Mouse (Mus musculus): ENCODE measurements at regions not wholly inside any gene's neighbourhood (a gene's known extent, or its start where the extent isn't known, plus 50 kb on each side); places are given as distances from the start of the nearest gene placed in this dataset.

DNA sequence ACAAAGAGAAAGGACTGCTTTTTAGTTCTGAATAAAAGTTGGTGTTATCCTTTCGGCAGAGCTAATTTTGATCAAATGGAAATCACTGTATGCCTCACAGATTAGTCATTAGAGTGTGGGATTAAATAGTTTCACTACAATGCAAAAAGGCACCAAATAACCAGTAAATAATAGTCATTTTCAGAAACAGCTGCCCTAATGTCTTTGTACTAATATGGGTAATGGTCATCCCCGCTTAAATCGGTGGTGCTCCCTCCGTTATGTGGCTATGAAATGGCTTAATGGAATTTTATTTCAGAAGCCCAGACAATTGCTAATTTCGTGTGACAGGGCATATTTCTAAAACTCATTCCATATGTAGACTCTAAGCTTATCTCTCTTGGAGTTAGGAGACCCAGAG lies 437.5 kb upstream of the Tenm3 start:
- H3K9ac ChIP-seq (ENCODE audit: low read depth, low read length, severe bottlenecking), result no peak overlapping the region
- ATAC-seq (ENCODE audit: low FRiP score, low read depth), result no peak
- no peaks in the 10 kb centered on the region for H3K9me3 ChIP-seq (ENCODE audit: control insufficient read depth, low read length)
- 66% methylated on average over 5 of the region's 5 CpGs for WGBS
- H3K4me2 ChIP-seq (replicated peaks; ENCODE audit: low read depth, low read length, severe bottlenecking), result no peak overlapping the region
- no peak for TF ChIP-seq POLR2A (IDR thresholded peaks at IDR 0.05; ENCODE audit: borderline replicate concordance, extremely low read depth, insufficient read depth, insufficient read length)
- H3K36me3 ChIP-seq (ENCODE audit: control insufficient read depth, insufficient read depth, low read length), result no peaks in the 10 kb centered on the region
- no peak overlapping the region for H3K4me3 ChIP-seq (replicated peaks; ENCODE audit: low read length)
- no peaks in the 10 kb centered on the region for H3K4me1 ChIP-seq (ENCODE audit: control insufficient read depth, insufficient read depth, low read length)
- DNase-seq (ENCODE audit: low spot score), result no peak
- no peaks in the 10 kb centered on the region for H3K27me3 ChIP-seq (ENCODE audit: control insufficient read depth, insufficient read depth, low read length)
- H3K27ac ChIP-seq (replicated peaks; ENCODE audit: low read depth, low read length), result no peak overlapping the region

DNA sequence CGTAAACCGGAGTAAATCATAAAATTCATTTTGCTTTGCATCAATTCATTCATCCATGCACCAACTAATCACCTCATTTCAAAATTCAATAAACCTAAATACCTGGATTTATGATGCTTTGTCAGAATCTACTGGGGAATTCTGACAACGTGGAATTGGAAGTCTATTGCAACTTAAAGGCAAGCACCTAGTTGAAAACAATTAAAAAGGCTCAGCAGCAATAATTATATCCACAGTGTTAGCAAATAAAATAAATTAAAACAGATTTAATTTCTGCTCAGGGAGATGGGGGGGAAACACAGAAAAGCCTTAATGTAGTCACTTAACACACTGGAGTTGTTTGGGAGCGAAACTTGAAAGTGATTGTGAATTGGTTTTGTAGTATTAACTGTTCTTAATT lies 430.3 kb upstream of the Tenm3 start:
- no peaks in the 10 kb centered on the region for H3K4me1 ChIP-seq (ENCODE audit: control insufficient read depth, insufficient read depth, low read length)
- no peak overlapping the region for H3K4me2 ChIP-seq (replicated peaks; ENCODE audit: low read depth, low read length, severe bottlenecking)
- H3K27me3 ChIP-seq (ENCODE audit: control insufficient read depth, insufficient read depth, low read length), result no peaks in the 10 kb centered on the region
- ATAC-seq (ENCODE audit: low FRiP score, low read depth) (no peak), DNase-seq (ENCODE audit: low spot score) (no peak)
- no peak overlapping the region for H3K4me3 ChIP-seq (replicated peaks; ENCODE audit: low read length)
- no peaks in the 10 kb centered on the region for H3K36me3 ChIP-seq (ENCODE audit: control insufficient read depth, insufficient read depth, low read length)
- H3K9me3 ChIP-seq (ENCODE audit: control insufficient read depth, low read length), result no peaks in the 10 kb centered on the region
- WGBS, result 53% methylated on average over 4 of the region's 4 CpGs
- H3K9ac ChIP-seq (ENCODE audit: low read depth, low read length, severe bottlenecking), result no peak overlapping the region
- TF ChIP-seq POLR2A (IDR thresholded peaks at IDR 0.05; ENCODE audit: borderline replicate concordance, extremely low read depth, insufficient read depth, insufficient read length), result no peak
- no peak overlapping the region for H3K27ac ChIP-seq (replicated peaks; ENCODE audit: low read depth, low read length)

- DNase-seq (ENCODE audit: low spot score), result no peak
- Histone ChIP-seq H3K9ac (ENCODE audit: low read depth, low read length, severe bottlenecking) (no peak overlapping the region), H3K4me2 (replicated peaks; ENCODE audit: low read depth, low read length, severe bottlenecking) (no peak overlapping the region), H3K4me3 (replicated peaks; ENCODE audit: low read length) (no peak overlapping the region), H3K27ac (replicated peaks; ENCODE audit: low read depth, low read length) (no peak overlapping the region), H3K36me3 (ENCODE audit: control insufficient read depth, insufficient read depth, low read length) (no peaks in the 10 kb centered on the region), H3K4me1 (ENCODE audit: control insufficient read depth, insufficient read depth, low read length) (no peaks in the 10 kb centered on the region), H3K9me3 (ENCODE audit: control insufficient read depth, low read length) (no peaks in the 10 kb centered on the region), H3K27me3 (ENCODE audit: control insufficient read depth, insufficient read depth, low read length) (no peaks in the 10 kb centered on the region)
- TF ChIP-seq POLR2A (IDR thresholded peaks at IDR 0.05; ENCODE audit: borderline replicate concordance, extremely low read depth, insufficient read depth, insufficient read length), result no peak
- ATAC-seq (ENCODE audit: low FRiP score, low read depth), result no peak
- 94% methylated on average over 1 of the region's 1 CpGs for WGBS
Observed at GRCm38 (mm10) chr8:49273109-49273508, 429.4 kb upstream of the Tenm3 start.

DNA sequence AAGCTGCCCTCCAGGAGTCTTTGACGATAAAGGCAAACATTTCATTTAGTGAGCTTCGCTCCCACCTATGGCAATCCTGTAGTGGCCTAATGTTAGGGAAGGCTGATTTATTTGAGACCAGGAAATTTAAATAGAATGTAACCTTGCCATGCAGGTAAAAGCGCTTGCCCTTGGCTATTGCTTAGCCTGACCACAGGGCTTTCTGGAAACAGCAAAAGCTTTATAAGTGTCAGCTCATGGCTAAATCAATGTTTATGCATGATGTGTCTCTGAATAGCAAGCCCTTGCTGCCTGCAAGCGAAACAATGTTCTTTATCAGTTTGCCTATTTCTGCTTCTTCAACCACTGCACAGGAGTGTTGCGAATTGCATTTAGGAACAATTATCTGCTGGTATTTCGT lies 419.7 kb upstream of the Tenm3 start:
- Histone ChIP-seq H3K4me1 (ENCODE audit: control insufficient read depth, insufficient read depth, low read length) (peaks cover 9% of the 10 kb centered on the region; the same call in 1 of the 2 replicates), H3K27ac (replicated peaks; ENCODE audit: low read depth, low read length) (no peak overlapping the region), H3K36me3 (ENCODE audit: control insufficient read depth, insufficient read depth, low read length) (no peaks in the 10 kb centered on the region), H3K4me3 (replicated peaks; ENCODE audit: low read length) (no peak overlapping the region), H3K4me2 (replicated peaks; ENCODE audit: low read depth, low read length, severe bottlenecking) (no peak overlapping the region), H3K9me3 (ENCODE audit: control insufficient read depth, low read length) (no peaks in the 10 kb centered on the region), H3K27me3 (ENCODE audit: control insufficient read depth, insufficient read depth, low read length) (no peaks in the 10 kb centered on the region), H3K9ac (ENCODE audit: low read depth, low read length, severe bottlenecking) (no peak overlapping the region)
- TF ChIP-seq POLR2A (IDR thresholded peaks at IDR 0.05; ENCODE audit: borderline replicate concordance, extremely low read depth, insufficient read depth, insufficient read length), result no peak
- 76% methylated on average over 6 of the region's 6 CpGs for WGBS
- DNase-seq (ENCODE audit: low spot score) (no peak), ATAC-seq (ENCODE audit: low FRiP score, low read depth) (no peak)

- ATAC-seq (ENCODE audit: low FRiP score, low read depth), result no peak
- H3K27me3 ChIP-seq (ENCODE audit: control insufficient read depth, insufficient read depth, low read length), result no peaks in the 10 kb centered on the region
- no peaks in the 10 kb centered on the region for H3K36me3 ChIP-seq (ENCODE audit: control insufficient read depth, insufficient read depth, low read length)
- H3K9ac ChIP-seq (ENCODE audit: low read depth, low read length, severe bottlenecking), result no peak overlapping the region
- no peaks in the 10 kb centered on the region for H3K9me3 ChIP-seq (ENCODE audit: control insufficient read depth, low read length)
- H3K27ac ChIP-seq (replicated peaks; ENCODE audit: low read depth, low read length), result no peak overlapping the region
- H3K4me2 ChIP-seq (replicated peaks; ENCODE audit: low read depth, low read length, severe bottlenecking), result no peak overlapping the region
- WGBS, result 64% methylated on average over 3 of the region's 3 CpGs
- TF ChIP-seq POLR2A (IDR thresholded peaks at IDR 0.05; ENCODE audit: borderline replicate concordance, extremely low read depth, insufficient read depth, insufficient read length), result no peak
- H3K4me1 ChIP-seq (ENCODE audit: control insufficient read depth, insufficient read depth, low read length), result peaks cover 9% of the 10 kb centered on the region; the same call in 1 of the 2 replicates
- no peak overlapping the region for H3K4me3 ChIP-seq (replicated peaks; ENCODE audit: low read length)
- no peak for DNase-seq (ENCODE audit: low spot score)
Observed at GRCm38 (mm10) chr8:49262797-49263196, 419.0 kb upstream of the Tenm3 start.

DNA sequence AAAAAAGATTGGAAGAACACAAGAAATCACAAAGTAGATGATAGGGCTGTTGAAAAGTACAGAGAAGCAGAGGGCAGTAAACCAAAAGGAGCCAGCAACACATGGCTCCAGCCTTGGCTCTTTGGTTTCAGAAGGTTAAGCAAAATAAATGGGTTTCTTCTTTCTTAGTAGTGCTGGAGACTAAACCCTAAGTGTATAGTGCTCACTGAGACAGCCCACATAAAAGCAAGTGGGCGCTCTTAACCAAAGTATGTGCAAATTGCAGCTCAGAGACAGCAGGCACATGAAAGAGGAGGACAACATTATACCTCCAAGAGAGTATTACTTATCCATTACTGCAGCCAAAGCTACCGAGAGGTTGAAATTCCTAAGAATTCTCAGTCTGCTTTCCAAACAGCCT lies 412.2 kb upstream of the Tenm3 start:
- Histone ChIP-seq H3K4me3 (replicated peaks; ENCODE audit: low read length) (no peak overlapping the region), H3K36me3 (ENCODE audit: control insufficient read depth, insufficient read depth, low read length) (no peaks in the 10 kb centered on the region), H3K9ac (ENCODE audit: low read depth, low read length, severe bottlenecking) (no peak overlapping the region), H3K9me3 (ENCODE audit: control insufficient read depth, low read length) (no peaks in the 10 kb centered on the region), H3K4me1 (ENCODE audit: control insufficient read depth, insufficient read depth, low read length) (peaks cover 7% of the 10 kb centered on the region; the same call in 1 of the 2 replicates), H3K27me3 (ENCODE audit: control insufficient read depth, insufficient read depth, low read length) (no peaks in the 10 kb centered on the region), H3K27ac (replicated peaks; ENCODE audit: low read depth, low read length) (no peak overlapping the region), H3K4me2 (replicated peaks; ENCODE audit: low read depth, low read length, severe bottlenecking) (no peak overlapping the region)
- no peak for TF ChIP-seq POLR2A (IDR thresholded peaks at IDR 0.05; ENCODE audit: borderline replicate concordance, extremely low read depth, insufficient read depth, insufficient read length)
- WGBS, result 56% methylated on average over 2 of the region's 2 CpGs
- DNase-seq (ENCODE audit: low spot score) (no peak), ATAC-seq (ENCODE audit: low FRiP score, low read depth) (no peak)

All from limb, embryonic 14.5 days (tissue).